ENCODE assay signal across 9 mouse cellular contexts in genomic region chr16:46008766-46009165, GRCm38 (mm10). TPM values are rescaled to one million over a fixed set of nuclear protein-coding genes. Genes with fewer than 3 reads are reported as not detected.
A peak's percentile ranks its signal among the peaks of the same experiment; 100 is the strongest.
DNase-seq lines count a peak whose midpoint lies in the region; ATAC-seq lines count a peak whose summit lies in the region.
"Had no signal": no experiment of that assay in that cellular context is flagged by ENCODE, and none has a peak within 500 bp of the region (broad histone marks: within the 10 kb centered on the region; RNA-seq: fewer than 3 reads in every experiment).

No protein-coding gene starts in this region.

- H3K27ac ChIP-seq in neural tube, embryonic 11.5 days (ENCODE audit: low read depth, low read length), result no peak overlapping the region
- H3K27ac ChIP-seq in hindbrain, embryonic 14.5 days, result no peak overlapping the region
- no peak overlapping the region for H3K27ac ChIP-seq in midbrain, embryonic 13.5 days

- ATAC-seq in neural tube, embryonic 11.5 days (ENCODE audit: insufficient read depth, low FRiP score, low TSS enrichment), result no peak
- no peak for ATAC-seq in hindbrain, embryonic 14.5 days (ENCODE audit: low FRiP score)
- no peak for ATAC-seq in midbrain, embryonic 13.5 days

- DNase-seq in neural tube, embryonic 11.5 days (ENCODE audit: low spot score), result no peak
- no peak for DNase-seq in neural tube, embryonic 10.5 days (ENCODE audit: extremely low spot score, low spot score)
- DNase-seq in hindbrain, embryonic 14.5 days (ENCODE audit: low spot score), result no peak
- DNase-seq in thymus, postnatal 36 days, result peak; percentile 33 to 46
- DNase-seq in gastrocnemius, postnatal 14 days, result no peak
- DNase-seq in kidney, postnatal 36 days, result no peak
- no peak for DNase-seq in urinary bladder, postnatal 36 days (ENCODE audit: low spot score in 2 of 2)

- no peaks in the 10 kb centered on the region for H3K9me3 ChIP-seq in neural tube, embryonic 11.5 days (ENCODE audit: control insufficient read depth, low read length)
- no peaks in the 10 kb centered on the region for H3K9me3 ChIP-seq in hindbrain, embryonic 14.5 days (ENCODE audit: control insufficient read depth, low read length)
- no peaks in the 10 kb centered on the region for H3K9me3 ChIP-seq in midbrain, embryonic 13.5 days

- no peak overlapping the region; the same call in 1 of the 2 replicates for H3K4me2 ChIP-seq in neural tube, embryonic 11.5 days (ENCODE audit: low read depth)
- H3K4me2 ChIP-seq in hindbrain, embryonic 14.5 days (replicated peaks), result peak overlapping the region; percentile 94
- peak overlapping the region; percentile 85 for H3K4me2 ChIP-seq in midbrain, embryonic 13.5 days (replicated peaks)

- peaks cover 5% of the 10 kb centered on the region; the same call in 1 of the 2 replicates for H3K4me1 ChIP-seq in neural tube, embryonic 11.5 days (ENCODE audit: control insufficient read depth, insufficient read depth, low read length)
- peaks cover 29% of the 10 kb centered on the region; the same call in 1 of the 2 replicates for H3K4me1 ChIP-seq in hindbrain, embryonic 14.5 days (replicated peaks; ENCODE audit: control insufficient read depth, insufficient read depth, low read length)
- peaks cover 27% of the 10 kb centered on the region for H3K4me1 ChIP-seq in midbrain, embryonic 13.5 days (replicated peaks)

- WGBS in neural tube, embryonic 11.5 days, result 76% methylated on average over 3 of the region's 3 CpGs
- 74% methylated on average over 3 of the region's 3 CpGs for WGBS in hindbrain, embryonic 14.5 days
- 74% methylated on average over 3 of the region's 3 CpGs for WGBS in midbrain, embryonic 13.5 days

- no peaks in the 10 kb centered on the region for H3K27me3 ChIP-seq in neural tube, embryonic 11.5 days (ENCODE audit: control insufficient read depth, insufficient read depth, low read length)
- H3K27me3 ChIP-seq in hindbrain, embryonic 14.5 days (ENCODE audit: control insufficient read depth, insufficient read depth, low read length), result no peaks in the 10 kb centered on the region
- no peaks in the 10 kb centered on the region for H3K27me3 ChIP-seq in midbrain, embryonic 13.5 days
- H3K27me3 ChIP-seq: Patski had no signal

- 0 out of 2 replicates have a peak overlapping the region, but pooled peaks have one; percentile 6 for H3K4me3 ChIP-seq in neural tube, embryonic 11.5 days (ENCODE audit: low read depth, low read length)
- peak overlapping the region; percentile 67 for H3K4me3 ChIP-seq in hindbrain, embryonic 14.5 days (replicated peaks; ENCODE audit: low read length)
- peak overlapping the region; percentile 65 for H3K4me3 ChIP-seq in midbrain, embryonic 13.5 days (replicated peaks)

- H3K9ac ChIP-seq in neural tube, embryonic 11.5 days (ENCODE audit: low read length), result no peak overlapping the region
- H3K9ac ChIP-seq in hindbrain, embryonic 14.5 days, result peak overlapping the region; percentile 71
- H3K9ac ChIP-seq in midbrain, embryonic 13.5 days (replicated peaks), result 0 out of 2 replicates have a peak overlapping the region, but pooled peaks have one; percentile 68

- intact Hi-C loops in gastrocnemius, postnatal 14 days (cut with DNase I; ENCODE audit: low total_unique reads), result no loop called here

- H3K36me3 ChIP-seq in neural tube, embryonic 11.5 days (ENCODE audit: control insufficient read depth, insufficient read depth, low read length), result no peaks in the 10 kb centered on the region
- no peaks in the 10 kb centered on the region for H3K36me3 ChIP-seq in hindbrain, embryonic 14.5 days (replicated peaks; ENCODE audit: control insufficient read depth, insufficient read depth)
- no peaks in the 10 kb centered on the region for H3K36me3 ChIP-seq in midbrain, embryonic 13.5 days

RNA-seq across cellular contexts. Expression of gene Plcxd2, which starts 1.3 kb away (rescaled TPM):
- polyA plus RNA-seq in neural tube, embryonic 11.5 days (2014; fragmentation: Nextera tagmentation; extraction: Ambion mirVana), result 3.9 and 5.1 TPM in 2 replicates
- polyA plus RNA-seq in hindbrain, embryonic 14.5 days (2014; fragmentation: Nextera tagmentation; extraction: Ambion mirVana), result 11.2 and 13.8 TPM in 2 replicates
- polyA plus RNA-seq in midbrain, embryonic 13.5 days (2015; fragmentation: Nextera tagmentation; extraction: Ambion mirVana), result 6.7 and 7.3 TPM in 2 replicates
- under 1 TPM; 0.33 to 0.43 TPM for total RNA-seq in gastrocnemius, postnatal 14 days (2021)

RNA-seq across cellular contexts. Expression of gene Phldb2, which starts 55.4 kb away (rescaled TPM):
- polyA plus RNA-seq in neural tube, embryonic 11.5 days (2014; fragmentation: Nextera tagmentation; extraction: Ambion mirVana), result 31.4 and 32.6 TPM in 2 replicates
- polyA plus RNA-seq in hindbrain, embryonic 14.5 days (2014; fragmentation: Nextera tagmentation; extraction: Ambion mirVana), result 6.8 and 7.5 TPM in 2 replicates
- polyA plus RNA-seq in midbrain, embryonic 13.5 days (2015; fragmentation: Nextera tagmentation; extraction: Ambion mirVana), result 12.1 and 12.2 TPM in 2 replicates
- 10 to 100 TPM; 17.3 to 19.3 TPM for total RNA-seq in gastrocnemius, postnatal 14 days (2021)

Comparison
In these comparisons a context has a peak if more than half of its experiments do, and no peak if none do; other contexts are left out.
1. DNase-seq: peak in thymus, postnatal 36 days (2 of 2); none in neural tube, embryonic 11.5 days (single experiment), neural tube, embryonic 10.5 days (single experiment), hindbrain, embryonic 14.5 days (single experiment), gastrocnemius, postnatal 14 days (single experiment), kidney, postnatal 36 days (0 of 2) and urinary bladder, postnatal 36 days (0 of 2).
2. H3K4me3 ChIP-seq: peak in every context shown above with its lines; median percentile 67 in hindbrain, embryonic 14.5 days; 65 in midbrain, embryonic 13.5 days; 6 in neural tube, embryonic 11.5 days.